Mouse (Mus musculus): ENCODE data around the gene Heatr5b.
A peak's percentile ranks its signal among the peaks of the same experiment; 100 is the strongest.
"Not testable (repeated sequence)": the region's sequence is repeated elsewhere in the genome, so short reads cannot be mapped to it uniquely, and the experiment has no call there.

The Heatr5b gene

DNA sequence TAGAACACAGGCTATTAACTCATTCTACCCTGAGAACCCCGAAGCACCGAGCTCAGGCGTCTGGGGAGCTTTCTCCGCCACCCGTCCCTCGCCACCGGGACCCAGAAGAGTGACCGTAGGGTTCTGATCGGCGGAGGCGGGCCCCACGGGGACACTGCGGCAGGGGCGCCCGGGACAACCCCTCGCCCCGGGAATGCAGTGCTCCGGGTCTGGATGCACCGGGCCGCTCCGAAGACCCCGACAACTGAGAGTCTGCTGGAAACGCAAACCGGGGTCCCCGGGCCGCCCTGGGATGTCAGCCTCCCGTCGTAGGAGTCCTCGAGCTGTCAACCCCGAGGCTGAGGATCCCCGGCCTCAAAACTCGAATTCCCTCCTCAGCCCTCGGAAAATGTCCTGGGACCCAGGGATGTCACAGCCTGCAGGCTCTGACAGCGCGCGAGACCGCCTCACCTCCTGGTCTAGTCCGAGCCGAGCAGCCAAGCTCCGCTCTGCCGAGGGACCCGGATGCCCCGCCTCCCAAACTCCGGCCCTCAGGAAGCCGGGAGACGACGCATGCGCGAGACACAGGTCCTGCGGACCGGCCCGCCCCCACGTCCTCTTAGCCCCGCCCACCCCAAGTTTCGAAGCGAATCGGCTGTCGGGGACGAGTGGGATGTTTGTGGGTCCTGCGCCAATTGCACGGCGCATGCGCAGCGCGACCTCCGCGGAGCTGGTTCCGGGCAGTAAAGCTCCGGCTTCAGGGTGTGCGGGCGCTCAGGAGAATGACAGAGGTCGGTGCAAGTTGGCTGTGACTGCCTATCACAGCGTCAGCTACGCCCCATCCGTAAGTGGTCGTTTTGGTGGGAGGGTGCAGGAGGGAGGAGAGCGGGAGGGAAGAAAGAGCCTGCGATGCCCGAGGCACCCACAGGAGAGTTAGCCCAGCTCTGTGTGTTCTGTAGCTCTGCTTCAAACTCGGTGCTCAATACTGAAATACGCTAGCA lies at the start of gene Heatr5b, which contains the start of gene Gpatch11:
TSS of gene Heatr5b (minus strand) at position 509 of the 980 bp plus-strand sequence.
TSS of gene Gpatch11 (plus strand) at position 712 of the 980 bp plus-strand sequence.
- peak; percentile 99 for DNase-seq (ENCODE audit: low spot score)

DNA sequence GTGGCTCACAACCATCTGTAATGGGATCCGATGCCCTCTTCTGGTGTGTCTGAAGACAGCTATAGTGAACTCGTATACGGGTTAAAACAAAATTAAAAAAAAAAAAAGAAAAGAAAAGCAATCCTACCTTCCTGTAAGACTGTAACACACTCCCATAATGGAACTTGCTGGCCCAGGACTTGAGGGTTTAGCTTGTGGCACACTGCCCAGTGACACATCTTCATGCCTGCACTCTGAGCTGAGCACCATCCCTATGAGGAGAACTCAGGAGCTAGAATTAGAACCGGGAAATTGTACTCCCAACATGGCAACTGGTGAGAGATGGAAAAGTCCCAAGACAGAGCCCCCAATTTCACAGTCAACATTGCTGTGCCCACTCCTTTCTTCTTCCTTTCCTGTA lies 48.1 kb upstream of the Heatr5b start:
- DNase-seq (ENCODE audit: low spot score), result no peak

DNA sequence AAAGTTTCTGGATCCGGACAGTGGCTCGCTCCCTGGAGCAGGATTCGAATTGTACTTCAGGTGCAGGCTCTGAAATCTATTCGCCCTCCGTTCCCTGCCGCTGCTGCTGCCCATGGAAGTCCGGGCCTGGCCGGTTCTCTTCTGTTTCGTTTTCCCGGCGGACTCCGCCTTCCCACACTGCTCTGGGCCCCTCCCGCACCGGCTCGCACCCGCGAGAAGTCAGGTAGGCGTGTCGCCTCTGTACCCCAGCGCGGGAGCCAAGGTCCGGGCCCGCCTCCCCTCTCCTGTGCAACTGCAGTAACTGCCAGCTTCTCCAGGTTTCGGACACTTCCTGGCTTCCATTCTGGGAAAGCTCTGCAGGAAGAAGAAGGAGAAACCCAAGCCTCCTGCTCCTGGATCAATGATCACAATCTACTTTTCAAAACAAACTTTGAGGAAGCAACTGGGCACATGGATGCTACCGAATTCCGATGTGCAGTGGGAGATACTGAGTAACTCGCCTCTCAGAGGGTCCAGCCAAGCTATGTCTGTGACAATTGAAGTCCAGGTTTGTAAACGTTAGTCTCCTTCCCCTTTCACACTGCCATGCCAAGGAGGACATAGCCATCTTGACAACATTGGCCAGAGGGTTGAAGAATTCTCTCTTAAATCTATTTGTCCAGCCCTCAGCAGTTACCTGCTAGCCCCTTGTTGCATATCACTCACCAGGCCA lies 47.4 kb upstream of the Heatr5b start, which contains the start of gene Eif2ak2:
TSS of gene Eif2ak2 (minus strand) at position 173 of the 712 bp plus-strand sequence.
- DNase-seq (ENCODE audit: low spot score), result peak; percentile 79

DNA sequence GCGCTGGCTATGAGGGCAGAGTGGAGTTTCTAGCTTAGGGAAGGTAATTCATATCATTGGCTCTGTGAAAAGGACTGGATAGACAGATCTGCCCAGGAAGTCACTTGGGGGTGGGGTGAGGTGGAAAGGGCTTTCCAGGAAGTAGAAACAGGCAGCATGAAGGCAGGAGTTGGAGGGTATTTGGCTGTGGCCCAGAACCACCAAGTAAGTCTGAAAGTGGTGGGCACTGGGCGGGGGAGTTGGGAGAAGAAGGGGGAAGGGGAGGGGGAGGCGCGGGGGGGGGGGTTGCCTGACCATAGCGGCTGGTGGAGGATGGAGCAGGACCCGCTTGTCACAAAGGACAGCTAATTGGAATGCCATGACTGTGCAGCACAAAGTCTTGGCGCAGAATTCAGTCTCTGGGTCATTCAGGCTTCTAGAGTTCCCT lies 46.7 kb upstream of the Heatr5b start:
- DNase-seq (ENCODE audit: low spot score), result no peak

DNA sequence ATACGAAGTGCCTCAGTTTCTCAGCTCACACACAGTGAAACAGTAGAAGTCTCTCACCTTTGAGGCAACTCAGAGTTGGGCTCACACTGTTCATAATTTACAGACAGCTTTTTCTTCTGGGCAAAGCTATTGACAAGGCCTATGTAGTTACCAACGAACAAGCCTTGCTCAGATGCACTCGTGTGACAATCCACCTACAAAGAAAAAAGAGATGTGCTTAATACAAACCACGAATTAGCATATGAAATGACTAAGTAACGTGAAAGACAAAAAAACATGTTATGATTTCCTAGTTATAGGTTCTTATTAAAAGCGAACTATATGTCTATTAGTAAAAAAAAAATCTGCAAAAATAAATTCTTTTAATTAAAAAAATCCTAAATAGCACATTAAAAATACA lies 38.7 kb upstream of the Heatr5b start:
- no peak for DNase-seq (ENCODE audit: low spot score)

DNA sequence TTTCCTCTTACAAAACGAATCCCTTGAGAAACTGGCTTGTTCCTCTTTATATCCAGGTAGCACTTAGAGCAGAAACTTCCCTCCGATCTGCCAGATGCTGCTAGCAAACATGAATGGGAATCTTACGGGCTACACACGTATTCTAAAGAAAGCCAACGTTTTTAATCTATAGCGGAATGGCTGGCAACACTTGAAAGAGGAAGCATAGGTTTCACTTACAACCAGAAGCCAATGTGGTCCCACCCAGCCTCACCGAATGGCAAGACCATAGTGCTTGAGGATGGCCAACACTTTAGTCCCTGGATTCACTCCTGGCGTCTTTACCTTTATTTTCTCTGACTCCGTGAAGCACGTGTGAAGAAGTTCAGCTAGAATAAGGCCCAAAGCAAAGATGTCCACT lies 21.1 kb upstream of the Heatr5b start:
- no peak for DNase-seq (ENCODE audit: low spot score)

DNA sequence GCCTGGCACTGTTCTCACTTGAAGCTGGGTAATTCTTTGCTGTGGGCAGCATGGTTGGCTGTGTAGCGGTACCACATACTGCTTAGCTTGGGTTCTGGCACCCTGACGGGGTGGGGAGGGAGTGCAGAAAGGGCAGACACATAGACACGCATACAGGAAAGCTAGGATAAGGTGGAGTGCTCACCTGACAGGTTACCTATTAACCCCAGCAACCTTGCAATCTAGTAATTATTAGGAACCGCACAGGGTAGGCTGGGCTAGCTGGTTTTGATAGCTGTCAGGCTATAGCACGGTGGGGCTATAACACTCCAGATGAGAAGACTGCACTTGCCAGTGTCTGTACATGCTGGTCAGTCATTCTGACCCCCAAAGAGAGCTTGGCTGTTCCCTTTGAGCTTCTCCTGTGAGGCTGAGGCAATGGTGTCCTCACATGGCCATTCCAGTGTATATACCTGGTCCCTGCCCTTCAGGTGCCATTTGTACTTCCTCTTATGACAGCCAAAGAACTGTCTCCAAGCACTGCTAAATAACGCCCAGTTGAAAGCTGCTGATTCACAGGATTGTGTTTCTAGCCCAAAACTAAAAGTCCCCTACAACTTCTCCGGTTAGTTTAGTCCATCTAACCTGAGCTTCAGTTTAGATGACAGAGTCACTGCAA lies 7.2 kb upstream of the Heatr5b start:
- no peak for DNase-seq (ENCODE audit: low spot score)

DNA sequence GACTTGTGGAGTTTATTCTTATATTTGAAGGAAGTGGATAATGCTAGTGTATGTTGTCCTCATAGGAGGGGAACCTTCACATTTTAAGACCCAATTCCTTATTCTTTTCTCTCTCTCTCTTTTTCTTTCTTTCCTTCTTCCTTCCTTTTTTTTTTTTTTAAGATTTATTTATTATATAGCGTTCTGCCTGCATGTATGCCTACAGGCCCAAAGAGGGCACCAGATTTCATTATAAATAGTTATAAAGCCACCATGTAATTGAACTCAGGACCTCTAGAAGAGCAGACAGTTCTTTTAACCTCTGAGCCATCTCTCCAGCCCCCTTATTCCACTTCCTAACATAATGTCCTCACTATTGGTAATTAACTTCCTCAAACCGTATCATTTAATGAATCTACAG lies 892 bp upstream of the Heatr5b start:
- DNase-seq (ENCODE audit: low spot score), result no peak

DNA sequence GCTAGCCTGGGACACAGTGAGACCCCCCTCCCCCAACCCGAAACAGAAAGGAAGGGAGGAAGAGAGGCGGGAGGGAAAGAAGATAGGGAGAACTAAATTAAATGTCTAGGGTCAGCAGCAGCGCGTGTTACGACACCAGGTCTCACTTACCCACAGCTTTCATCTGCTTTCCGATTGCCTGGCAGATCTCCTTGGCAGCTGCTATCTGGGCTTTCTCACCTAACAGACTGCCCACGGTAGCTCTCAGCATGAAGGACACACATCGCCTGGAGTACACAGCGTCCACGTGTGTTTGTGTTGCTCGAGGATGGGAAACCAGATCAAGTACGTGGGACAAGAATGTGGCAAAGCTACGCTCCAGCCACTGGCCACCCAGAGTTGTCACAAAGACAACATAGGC lies 10.8 kb downstream of the Heatr5b start:
- no peak for DNase-seq (ENCODE audit: low spot score)

DNA sequence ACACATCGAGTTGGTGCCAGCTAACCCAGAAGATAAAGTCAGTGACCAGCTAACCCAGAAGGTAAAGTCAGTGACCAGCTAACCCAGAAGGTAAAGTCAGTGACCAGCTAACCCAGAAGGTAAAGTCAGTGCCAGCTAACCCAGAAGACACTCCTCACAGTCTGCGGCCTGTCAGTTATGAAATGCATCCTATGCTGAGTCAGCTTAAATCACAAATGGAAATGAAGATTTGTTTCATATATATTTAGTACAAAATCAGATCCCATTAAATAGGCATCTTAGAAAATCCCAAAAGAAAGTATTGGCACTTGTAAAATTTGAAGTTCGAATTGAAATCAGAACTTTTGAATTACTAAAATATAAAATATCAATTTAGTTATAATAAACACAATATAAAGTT lies 25.6 kb downstream of the Heatr5b start:
- no peak for DNase-seq (ENCODE audit: low spot score)

DNA sequence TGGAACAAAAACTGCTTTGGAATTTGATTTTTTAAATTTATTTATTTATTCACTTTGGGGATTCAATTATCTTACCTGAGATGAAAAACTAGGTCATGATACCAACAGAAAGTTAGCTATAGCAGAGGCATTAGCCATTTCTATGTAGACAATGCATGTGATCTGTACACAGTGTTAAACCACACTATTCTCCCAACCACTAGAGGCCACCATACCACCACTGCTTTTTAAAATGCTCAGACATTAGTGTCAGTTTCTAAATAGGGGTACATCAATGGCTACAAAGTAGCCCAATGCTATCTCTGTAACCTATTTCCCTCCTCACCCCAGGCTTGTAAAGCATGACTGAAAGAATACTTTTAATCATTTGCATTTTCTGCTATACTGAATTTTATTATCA lies 26.1 kb downstream of the Heatr5b start:
- no peak for DNase-seq (ENCODE audit: low spot score)

DNA sequence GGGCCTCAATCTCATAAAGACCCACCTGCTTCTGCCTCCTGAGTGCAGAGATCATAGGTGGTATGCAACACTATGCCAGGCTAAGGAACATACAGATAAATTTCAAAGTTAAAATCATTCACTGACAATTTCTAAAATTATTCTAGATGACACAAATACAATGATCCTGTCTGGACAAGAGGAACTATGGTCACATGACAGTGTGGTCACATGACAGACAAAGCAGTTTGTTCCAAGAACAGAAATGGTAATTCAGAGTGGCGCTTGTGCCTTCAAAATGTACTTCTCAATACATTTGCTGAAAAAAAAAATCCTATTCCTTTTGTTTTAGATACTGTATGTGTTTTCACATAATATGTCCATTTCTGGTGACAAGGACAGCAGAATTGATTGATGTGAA lies 37.9 kb downstream of the Heatr5b start:
- no peak for DNase-seq (ENCODE audit: low spot score)

DNA sequence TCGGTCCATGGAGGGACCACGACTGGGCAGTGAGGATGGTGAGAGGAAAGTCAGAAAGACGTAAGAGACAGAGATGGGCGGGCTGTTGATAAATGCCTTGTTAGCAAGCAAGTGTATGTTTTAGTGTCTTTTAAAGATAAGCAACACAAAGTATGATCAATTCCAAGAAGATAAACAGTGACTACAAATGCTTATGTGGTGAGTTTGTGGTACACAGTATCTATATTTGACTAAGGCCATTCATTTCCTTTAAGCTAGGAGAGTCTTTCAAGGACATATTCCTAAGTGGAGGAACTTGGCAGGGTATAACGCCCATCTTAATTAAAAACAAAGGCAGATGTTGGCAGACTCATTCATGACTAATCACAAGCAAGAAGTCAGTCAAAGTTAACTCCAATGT lies 40.8 kb downstream of the Heatr5b start:
- no peak for DNase-seq (ENCODE audit: low spot score)

DNA sequence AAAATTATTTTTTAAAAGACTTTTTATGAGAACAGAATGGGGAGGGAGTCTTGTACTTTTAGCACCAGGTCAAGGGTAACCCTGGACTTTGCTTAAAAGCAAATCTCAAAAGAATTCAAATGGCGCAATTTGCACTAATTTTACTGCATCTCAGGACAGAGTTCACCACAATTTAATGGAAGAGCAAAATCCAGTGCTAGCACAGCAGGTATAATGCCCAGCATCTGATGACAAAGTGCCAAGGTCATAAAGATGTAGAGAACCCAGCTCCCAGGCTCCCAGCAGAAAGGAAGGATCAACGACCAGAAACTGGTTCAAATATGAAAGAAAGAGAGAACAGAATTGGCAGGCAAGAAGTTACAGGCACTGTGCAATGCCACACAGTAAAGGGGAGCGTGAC lies 43.0 kb downstream of the Heatr5b start:
- DNase-seq (ENCODE audit: low spot score), result no peak

DNA sequence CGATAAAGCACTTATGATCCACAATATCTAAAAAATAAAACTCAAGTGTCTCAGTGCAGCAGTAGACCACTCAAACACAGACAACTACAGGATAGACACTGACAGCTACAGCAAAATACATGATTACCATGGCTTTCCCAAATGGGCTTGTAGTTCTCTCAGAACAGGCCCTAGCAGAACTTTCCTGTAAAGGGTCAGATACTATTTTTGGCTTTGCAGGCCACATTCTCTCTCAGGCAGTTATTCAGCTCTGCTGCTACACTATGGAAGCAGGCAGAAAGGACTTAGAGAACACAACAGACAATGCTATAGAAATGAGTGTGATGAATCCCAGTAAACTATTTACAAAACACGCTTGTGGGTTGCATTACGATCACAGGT lies 43.5 kb downstream of the Heatr5b start:
- no peak for DNase-seq (ENCODE audit: low spot score)

DNA sequence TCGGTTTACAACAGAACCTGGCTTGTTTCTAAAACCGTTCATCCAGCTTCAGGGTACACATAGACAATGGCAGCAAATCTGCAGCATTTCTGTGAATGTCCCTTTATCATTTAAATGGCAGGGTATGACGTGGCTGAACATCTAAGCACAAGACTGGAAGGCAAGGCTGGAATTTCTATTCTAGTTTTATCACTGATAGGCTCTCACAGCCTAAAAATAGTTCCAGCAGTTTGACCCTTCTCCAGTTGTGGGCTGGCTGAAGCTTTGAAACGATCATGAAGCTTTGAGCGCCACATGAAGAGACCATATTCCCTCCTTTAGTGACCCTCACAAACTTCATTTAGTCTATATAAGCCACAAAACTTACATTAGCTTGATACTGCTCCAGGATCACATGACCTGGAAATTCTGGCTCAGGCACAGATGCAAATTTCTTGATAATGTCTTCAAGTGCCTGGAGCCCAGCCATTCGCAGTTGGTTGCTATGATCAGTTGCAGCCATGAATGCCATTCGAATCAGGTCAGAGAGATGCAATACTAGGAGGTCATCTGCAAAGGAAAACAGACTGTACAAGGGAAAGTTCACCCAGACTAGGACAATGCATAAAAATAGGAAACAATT lies 44.0 kb downstream of the Heatr5b start:
- DNase-seq (ENCODE audit: low spot score), result no peak

DNA sequence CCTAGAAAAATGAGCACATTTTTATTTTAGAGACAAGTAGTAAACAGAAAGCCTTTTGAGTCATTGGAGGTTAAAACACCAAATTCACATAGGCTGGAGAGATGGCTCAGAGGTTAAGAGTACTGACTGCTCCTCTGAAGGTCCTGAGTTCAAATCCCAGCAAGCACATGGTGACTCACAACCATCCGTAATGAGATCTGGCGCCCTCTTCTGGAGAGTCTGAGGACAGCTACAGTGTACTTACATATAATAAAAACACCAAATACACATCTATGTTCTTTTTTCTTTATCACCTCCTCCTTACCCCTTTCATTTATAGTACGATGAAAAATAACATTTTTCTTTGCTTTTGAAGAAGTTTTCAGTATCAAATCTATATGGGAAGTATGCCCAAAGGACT lies 46.9 kb downstream of the Heatr5b start:
- DNase-seq (ENCODE audit: low spot score), result not testable (repeated sequence)

DNA sequence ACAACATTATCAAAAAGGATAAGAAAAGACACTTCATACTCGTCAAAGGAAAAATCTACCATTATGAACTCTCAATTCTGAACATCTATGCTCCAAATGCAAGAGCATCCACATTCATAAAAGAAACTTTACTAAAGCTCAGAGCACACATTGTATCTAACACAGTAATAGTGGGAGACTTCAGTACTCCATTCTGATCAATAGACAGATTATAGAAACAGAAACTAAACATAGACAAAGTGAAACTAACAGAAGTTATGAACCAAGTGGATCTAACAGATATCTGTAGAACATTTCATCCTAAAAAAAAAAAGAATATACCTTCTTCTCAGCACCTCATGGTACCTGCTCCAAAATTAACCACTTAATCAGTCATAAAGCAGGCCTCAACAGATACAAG lies 56.4 kb downstream of the Heatr5b start:
- DNase-seq (ENCODE audit: low spot score), result no peak

DNA sequence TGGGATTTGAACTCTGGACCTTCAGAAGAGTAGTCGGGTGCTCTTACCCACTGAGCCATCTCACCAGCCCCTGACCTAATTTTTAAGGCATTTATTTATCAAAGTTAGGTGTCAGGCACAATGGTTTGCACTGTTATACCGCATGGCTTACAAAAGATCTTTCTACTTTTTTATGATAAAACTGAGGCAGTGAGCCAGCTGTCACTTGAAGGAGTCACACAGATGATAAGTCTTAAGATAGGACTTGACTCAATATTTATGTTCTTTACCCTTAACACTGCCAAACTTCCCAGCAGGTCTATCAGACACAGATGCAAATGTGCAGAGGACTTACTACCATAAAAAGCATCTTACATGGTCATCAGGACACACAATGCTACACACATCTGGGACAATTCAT lies 62.8 kb downstream of the Heatr5b start:
- DNase-seq (ENCODE audit: low spot score), result no peak

DNA sequence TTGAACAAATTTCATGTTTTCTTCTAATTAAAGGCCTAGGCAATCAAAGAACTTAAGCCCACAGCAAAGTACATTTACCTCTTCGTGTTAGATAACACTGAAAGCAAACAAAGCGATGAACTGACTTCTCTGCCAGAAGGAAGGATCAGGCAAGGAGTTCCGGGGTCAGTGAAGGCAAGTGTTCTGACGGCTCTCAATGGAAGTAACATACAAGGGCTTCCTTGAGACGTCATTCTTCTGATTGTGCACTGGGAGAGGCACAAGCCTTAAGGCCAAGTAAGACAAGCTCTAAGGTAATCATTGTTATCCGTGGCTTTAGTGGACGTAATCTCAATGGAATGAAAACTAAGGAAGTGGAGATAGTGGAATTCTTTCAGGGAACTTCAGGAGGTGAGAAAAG lies 64.2 kb downstream of the Heatr5b start:
- DNase-seq (ENCODE audit: low spot score), result no peak

DNA sequence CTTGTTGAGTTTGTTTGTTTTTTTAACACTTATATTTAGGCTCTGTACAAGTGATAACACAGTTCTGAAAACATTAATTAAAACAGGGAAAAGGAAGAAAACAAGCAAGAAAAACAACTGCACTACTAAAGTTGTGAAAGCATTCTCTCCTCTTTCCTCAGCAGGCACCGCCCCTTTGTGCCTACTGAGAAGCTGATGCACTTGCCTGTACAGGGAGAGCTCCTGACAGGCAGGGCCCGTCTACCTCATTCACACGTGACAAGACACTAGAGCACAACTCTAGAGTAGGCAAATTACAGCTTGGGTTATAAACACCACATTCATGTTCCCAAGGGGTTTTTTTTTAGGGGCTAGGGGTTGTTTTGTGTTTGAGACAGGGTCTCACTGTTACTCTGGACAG lies 65.8 kb downstream of the Heatr5b start:
- no peak for DNase-seq (ENCODE audit: low spot score)

DNA sequence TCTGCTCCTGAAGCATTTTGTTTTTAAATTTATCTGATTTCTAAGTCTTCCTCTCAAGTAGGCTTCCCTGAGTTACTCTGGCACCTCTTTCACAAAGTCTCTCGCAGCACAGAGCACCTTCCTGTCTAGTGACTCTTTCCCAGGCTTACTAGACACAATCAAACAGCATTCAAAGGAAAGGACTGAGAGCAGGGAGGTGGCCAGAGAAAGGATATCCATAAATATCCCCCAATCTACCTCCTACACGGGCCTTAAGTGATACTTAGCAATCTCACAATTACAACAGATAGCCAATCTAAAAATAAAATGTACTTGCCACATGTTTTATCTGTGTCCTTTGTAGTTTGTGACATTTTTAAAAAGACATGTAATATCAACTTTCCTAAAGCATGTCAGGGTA lies 66.2 kb downstream of the Heatr5b start:
- no peak for DNase-seq (ENCODE audit: low spot score)

Measured in urinary bladder, postnatal 25 days (tissue).